Mouse (Mus musculus) gastrocnemius, postnatal 25 days (tissue): ENCODE data around the gene Psmd13. TPM values are rescaled to one million over a fixed set of nuclear protein-coding genes. Genes with fewer than 3 reads are reported as not detected.

Experiments used
- DNase-seq: peaks from one replicate; pipeline ENCODE4 v3.0.0; 2022
- long read RNA-seq, 2 experiments: library from polyadenylated mRNA; stranded (forward); transcript quantifications; one replicate each; pipeline ENCODE4 v2.0.0; 2021
- total RNA-seq, 2 experiments: library from RNA; stranded (reverse); gene quantifications; 1 replicate in 1 of 2; 2 replicates in 1 of 2; pipeline ENCODE4 v1.2.3; 2021

Gene Psmd13
- 10 to 100 TPM; 79.5 to 88.7 TPM for total RNA-seq
- long read RNA-seq, experiment 1, transcript Psmd13-201 (13 exons, 1,989 nt) = major isoform, 87 of 111 reads
- long read RNA-seq, experiment 1, partial matches to known transcripts = 23 of 111 reads
- long read RNA-seq, experiment 1, other reads (novel, unspliced or antisense) = 1 of 111 reads
- long read RNA-seq, experiment 2, transcript Psmd13-201 (13 exons, 1,989 nt) = major isoform, 125 of 141 reads
- long read RNA-seq, experiment 2, partial matches to known transcripts = 13 of 141 reads
- long read RNA-seq, experiment 2, other reads (novel, unspliced or antisense) = 3 of 141 reads

- DNase-seq = peak; percentile 90
Measured at GRCm38 (mm10) chr7:140881696-140882468, at the start of gene Psmd13, which contains the start of gene Sirt3. Gene Psmd13 (plus strand): TSS chr7:140881968. Gene Sirt3 (minus strand): TSS chr7:140882309.

DNA sequence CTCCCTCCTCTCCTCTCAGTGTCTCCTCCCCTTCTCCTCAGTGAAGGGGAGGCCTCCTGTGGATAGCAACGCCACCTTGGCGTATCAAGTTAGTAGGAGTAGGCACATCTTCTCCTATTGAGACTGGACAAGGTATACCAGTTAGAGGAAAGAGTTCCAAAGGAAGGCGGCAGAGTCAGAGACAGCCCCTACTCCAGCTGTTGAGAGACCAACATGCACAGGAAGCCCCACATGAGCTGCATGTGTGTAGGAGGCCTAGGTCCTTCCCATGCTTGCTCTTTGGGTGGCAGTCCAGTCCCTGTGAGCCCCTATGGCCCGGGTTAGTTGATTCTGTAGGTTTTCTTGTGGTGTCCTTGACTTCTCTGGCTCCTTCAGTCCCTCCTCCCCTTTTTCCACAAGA lies 48.4 kb upstream of the Psmd13 start:
- no peak for DNase-seq

GRCm38 (mm10) chr7:140834968-140835757 lies 46.6 kb upstream of the Psmd13 start, which contains the start of gene Urah:
Gene Urah (plus strand): TSS chr7:140835018.
- no peak for DNase-seq

DNA sequence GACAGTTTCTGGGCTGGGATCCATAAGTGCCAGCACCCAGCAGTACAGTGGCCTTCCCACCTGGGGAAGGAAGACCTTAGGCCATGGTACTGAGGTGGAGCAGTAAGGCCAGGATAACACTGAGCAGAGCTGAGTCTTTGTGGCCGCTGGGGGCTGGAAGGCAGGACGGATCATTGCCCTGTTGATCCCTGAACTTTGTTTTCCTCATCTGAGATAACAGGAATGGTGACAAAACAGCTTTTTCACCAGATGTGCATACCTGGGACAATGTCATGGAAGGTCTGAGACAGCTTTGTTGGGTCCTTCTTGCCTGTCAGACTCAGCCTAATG lies 46.0 kb upstream of the Psmd13 start:
- no peak for DNase-seq

DNA sequence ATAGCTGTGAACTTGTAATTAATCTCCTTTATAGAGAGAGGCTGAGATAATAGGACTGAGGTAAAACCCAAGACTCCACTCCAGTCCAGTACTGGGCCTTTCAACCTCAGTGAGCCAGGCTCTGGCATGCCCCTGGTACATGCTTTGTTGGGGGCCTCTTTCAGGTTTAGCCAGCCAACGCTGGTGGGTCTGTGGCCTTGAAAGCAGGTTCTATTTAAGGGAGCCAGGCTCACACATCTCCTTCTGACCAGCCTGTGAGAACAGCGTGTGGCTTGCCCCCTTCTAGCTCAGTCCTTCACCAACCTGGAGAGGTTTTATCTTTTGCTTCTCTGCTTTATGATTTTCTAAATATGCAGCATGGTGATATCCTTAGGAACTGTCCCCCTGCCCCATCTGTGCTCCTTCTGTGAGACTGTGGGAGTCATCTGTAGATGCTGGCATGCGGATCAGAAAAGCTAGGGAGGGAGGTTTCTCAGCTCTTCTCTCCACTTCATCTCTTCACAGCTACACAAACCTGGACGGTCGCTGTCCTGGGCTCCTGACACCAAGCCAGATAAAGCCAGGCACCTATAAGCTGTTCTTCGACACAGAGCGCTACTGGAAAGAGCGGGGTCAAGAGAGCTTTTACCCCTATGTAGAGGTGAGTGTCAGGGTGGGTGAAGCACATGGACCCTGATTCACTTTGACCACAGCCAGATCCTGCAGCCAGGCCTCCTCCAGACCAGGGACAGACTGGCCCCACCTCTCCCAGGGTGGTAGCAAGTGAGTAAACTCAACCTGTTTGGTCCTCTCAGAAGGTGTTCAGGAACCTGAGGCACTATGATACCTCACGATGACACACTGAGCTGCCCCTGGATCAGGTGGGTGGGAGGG lies 45.3 kb upstream of the Psmd13 start:
- DNase-seq = no peak

DNA sequence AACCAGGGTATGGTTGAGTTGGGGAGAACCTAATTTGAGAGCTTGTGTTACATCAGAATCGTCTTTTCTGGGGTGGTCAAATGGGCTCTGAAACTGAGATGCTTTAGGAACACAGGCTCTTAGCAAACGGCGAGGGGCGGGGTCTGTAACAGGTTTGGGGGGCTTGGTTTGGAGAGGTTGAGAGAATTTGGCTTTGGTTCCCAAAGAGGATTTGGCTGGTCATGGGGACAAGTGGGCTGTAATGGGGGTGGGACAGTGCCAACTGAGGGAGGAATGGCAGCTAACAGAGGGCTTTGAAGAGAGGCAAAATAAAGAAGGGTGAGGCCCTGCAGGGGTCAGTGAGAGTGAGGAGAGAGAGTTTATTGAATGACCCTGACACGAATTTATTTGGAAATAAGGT lies 42.2 kb upstream of the Psmd13 start:
- DNase-seq = no peak

DNA sequence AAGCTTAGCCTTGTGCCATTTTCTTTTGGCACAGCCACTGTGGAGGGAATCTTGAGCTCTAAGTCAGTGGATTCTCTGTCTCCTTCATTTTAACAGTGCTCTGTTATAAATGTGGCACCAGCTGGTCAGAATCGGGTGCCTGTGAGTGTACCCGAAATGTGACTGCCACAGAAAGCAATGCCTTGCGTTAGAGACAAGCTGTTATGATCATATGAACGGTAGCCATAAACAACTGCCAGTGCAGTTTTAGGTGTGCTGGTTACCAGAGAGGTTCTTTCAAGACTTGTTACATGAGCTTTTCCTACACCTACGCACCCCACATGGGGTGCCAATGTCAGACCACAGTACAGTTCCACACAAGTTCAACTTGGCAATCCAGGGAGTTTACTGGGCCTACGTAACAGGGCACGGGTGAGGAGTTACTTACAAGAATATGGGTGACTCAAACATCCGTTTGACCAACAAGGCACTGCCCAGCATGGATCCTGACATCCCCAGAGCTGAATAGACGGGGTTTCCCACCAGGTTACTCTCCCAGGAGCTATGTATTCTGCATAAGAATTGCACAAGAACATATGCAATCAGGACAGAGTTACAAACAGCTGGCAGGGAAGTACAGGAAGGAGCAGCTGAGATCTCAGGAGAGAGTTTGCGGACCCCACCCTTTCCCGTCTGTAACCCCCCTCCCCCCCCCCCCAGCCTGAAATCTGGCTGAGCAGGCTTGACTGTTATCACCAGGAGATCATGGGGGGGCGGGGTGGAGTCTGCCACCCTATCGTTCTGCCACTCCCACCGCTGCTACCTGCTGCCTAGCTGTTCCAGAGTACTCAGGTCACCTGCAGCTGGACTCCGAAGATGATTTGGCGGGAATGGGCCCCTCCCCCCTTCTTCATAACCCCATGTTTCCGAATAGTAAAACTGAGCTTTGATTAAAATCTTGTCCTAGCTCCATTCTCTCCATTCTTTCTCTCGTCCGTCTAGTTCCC lies 40.7 kb upstream of the Psmd13 start:
- DNase-seq = no peak

DNA sequence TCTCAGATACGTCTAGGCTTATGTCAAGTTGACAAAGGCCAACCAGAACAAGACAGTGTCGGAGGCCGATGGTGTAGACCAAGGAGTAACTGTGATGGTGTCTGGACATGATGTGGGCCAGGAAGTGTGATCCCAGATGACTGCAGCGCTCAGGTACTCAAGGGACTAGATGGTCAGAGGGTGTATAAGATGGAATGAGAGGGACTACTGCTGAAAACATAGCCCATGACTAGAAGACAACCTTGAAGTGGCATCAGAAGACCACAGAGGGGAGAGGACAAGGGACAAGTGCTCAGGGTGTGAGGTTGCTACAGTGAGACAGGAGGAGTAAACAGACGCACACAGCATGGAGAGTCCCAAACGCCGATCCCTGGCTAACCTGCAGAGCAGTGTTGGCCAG lies 38.0 kb upstream of the Psmd13 start:
- no peak for DNase-seq

GRCm38 (mm10) chr7:140844905-140845665 lies 36.7 kb upstream of the Psmd13 start, which contains the start of gene Scgb1c1:
Gene Scgb1c1 (plus strand): TSS chr7:140845547.
- peak; percentile 67 for DNase-seq

DNA sequence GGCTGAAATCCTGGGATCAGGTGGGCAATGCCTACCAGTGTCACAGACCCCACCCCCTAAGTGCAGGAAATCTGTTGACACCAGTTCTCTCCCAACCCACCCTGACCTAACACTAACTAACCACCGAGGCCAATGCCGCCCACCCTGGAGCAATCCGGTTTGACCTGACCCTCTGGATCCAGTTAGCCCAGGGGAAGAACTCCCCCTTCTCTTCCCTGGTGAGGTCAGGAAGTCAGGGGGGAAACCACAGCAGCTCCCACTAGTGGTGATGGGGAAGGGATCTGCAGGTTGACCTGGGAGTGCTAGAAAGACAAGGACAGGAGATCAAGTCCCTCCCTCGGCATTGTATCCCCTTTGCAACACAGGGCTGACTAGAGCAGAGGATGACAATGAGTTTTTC lies 36.1 kb upstream of the Psmd13 start:
- DNase-seq = no peak

GRCm38 (mm10) chr7:140846676-140847075 lies 35.1 kb upstream of the Psmd13 start:
- no peak for DNase-seq

GRCm38 (mm10) chr7:140847755-140848580 lies 33.8 kb upstream of the Psmd13 start, which contains the start of gene Odf3:
Gene Odf3 (plus strand): TSS chr7:140847805.
- no peak for DNase-seq

GRCm38 (mm10) chr7:140848591-140848990 lies 33.2 kb upstream of the Psmd13 start:
- DNase-seq = no peak

- DNase-seq = no peak
Measured at GRCm38 (mm10) chr7:140851916-140852315, 29.9 kb upstream of the Psmd13 start.

GRCm38 (mm10) chr7:140853386-140853785 lies 28.4 kb upstream of the Psmd13 start:
- no peak for DNase-seq

DNA sequence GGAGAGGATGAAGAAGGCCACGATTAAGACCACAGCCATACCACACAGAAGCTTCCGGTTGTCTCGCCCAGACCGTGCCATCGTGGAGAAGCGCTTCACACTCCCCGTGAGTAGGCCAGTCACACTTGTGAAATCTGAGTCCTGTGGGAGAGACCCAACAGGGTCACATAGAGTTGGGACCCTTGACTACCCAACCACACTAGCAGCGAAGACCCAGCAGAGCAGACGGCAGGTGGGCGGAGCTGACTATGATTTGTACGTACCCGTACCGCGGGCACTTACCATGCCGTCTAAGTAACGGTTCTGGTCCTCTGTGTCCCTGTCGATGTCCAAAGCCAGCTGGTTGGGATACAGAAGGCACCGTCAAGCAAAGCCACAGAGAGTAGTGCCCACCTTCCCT lies 27.3 kb upstream of the Psmd13 start:
- no peak for DNase-seq

DNA sequence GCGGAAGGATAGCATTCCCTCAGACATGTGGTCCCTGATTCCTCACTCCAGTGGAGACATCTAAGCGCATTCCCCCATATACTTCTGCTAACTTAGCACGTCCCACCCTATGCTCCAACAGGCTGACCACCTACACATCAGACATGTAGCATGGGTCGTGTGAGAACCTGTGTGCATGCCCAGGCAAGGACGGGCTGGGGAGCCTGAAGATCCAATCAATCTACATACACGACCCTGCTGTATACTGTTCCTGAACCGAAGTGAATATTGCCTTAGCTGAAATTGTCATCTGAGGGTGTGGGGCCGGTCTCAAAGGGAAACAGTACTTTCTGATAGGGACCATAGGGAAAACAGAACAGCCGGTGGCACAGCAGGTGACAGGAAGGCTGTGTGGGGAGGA lies 26.6 kb upstream of the Psmd13 start:
- no peak for DNase-seq
